Mouse (Mus musculus): ENCODE results near the gene Lnx1.

Gene Lnx1

GRCm38 (mm10) chr5:74694390-74694801 is 8.3 kb downstream of the Lnx1 start:
- no peak for DNase-seq

GRCm38 (mm10) chr5:74693836-74694235 is 8.9 kb downstream of the Lnx1 start:
- no peak for DNase-seq

GRCm38 (mm10) chr5:74692411-74693090 is 10.2 kb downstream of the Lnx1 start:
- DNase-seq = no peak

- DNase-seq = no peak
These were observed 13.9 kb downstream of the Lnx1 start for GRCm38 (mm10) chr5:74688822-74689221.

GRCm38 (mm10) chr5:74684944-74685343 is 17.8 kb downstream of the Lnx1 start:
- DNase-seq = no peak

- no peak for DNase-seq
These were observed 18.9 kb downstream of the Lnx1 start for GRCm38 (mm10) chr5:74683832-74684231.

GRCm38 (mm10) chr5:74682735-74683134 is 20.0 kb downstream of the Lnx1 start:
- DNase-seq = no peak

GRCm38 (mm10) chr5:74679631-74680030 is 23.1 kb downstream of the Lnx1 start:
- DNase-seq = no peak

GRCm38 (mm10) chr5:74678693-74679092 is 24.0 kb downstream of the Lnx1 start:
- no peak for DNase-seq

- DNase-seq = no peak
These were observed 25.0 kb downstream of the Lnx1 start for GRCm38 (mm10) chr5:74677399-74678338.

- no peak for DNase-seq
These were observed 30.2 kb downstream of the Lnx1 start for GRCm38 (mm10) chr5:74672556-74672955.

GRCm38 (mm10) chr5:74670877-74671276 is 31.8 kb downstream of the Lnx1 start:
- DNase-seq = no peak

- DNase-seq = no peak
These were observed 32.8 kb downstream of the Lnx1 start for GRCm38 (mm10) chr5:74669925-74670324.

GRCm38 (mm10) chr5:74668956-74669355 is 33.8 kb downstream of the Lnx1 start:
- no peak for DNase-seq

GRCm38 (mm10) chr5:74662618-74663017 is 40.1 kb downstream of the Lnx1 start:
- DNase-seq = no peak

- no peak for DNase-seq
These were observed 40.8 kb downstream of the Lnx1 start for GRCm38 (mm10) chr5:74661734-74662560.

GRCm38 (mm10) chr5:74659856-74660255 is 42.9 kb downstream of the Lnx1 start:
- DNase-seq = no peak

GRCm38 (mm10) chr5:74659281-74659680 is 43.4 kb downstream of the Lnx1 start:
- DNase-seq = no peak

- DNase-seq = no peak
These were observed 44.8 kb downstream of the Lnx1 start for GRCm38 (mm10) chr5:74657930-74658329.

- DNase-seq = no peak
These were observed 46.3 kb downstream of the Lnx1 start for GRCm38 (mm10) chr5:74656410-74656809.

GRCm38 (mm10) chr5:74654527-74654926 is 48.2 kb downstream of the Lnx1 start:
- no peak for DNase-seq

GRCm38 (mm10) chr5:74653766-74654165 is 48.9 kb downstream of the Lnx1 start:
- no peak for DNase-seq

GRCm38 (mm10) chr5:74649122-74649521 is 53.6 kb downstream of the Lnx1 start:
- DNase-seq = no peak
